Mouse (Mus musculus): ENCODE results near the gene Jakmip3.

The Jakmip3 gene

DNA sequence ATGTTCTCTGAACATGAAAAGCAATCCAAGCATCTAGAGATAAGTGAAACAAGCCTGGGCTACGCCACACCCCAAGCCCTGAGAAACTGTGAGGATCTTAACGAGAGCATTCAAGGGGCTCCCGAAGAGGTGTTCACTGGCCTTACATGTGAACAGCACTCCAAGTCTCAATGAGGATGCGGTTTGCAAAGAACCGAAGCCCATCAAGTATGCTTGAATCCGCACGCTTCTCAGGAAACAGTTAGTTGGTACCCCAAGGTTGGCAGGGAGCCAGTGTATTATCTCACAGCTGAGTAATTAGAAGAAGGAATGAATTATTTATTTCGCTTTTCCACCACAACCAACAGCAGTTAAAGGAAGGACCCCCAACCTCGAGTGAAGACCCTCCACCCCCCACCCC lies 62.7 kb downstream of the Jakmip3 start:
- TF ChIP-seq GATA4 (IDR thresholded peaks at IDR 0.05; ENCODE audit: insufficient replicate concordance, low read length) = no peak

- TF ChIP-seq GATA4 (IDR thresholded peaks at IDR 0.05; ENCODE audit: insufficient replicate concordance, low read length) = no peak
Observed at GRCm38 (mm10) chr7:139009786-139010502, 69.4 kb downstream of the Jakmip3 start.

GRCm38 (mm10) chr7:139011027-139011426 lies 70.5 kb downstream of the Jakmip3 start:
- no peak for TF ChIP-seq GATA4 (IDR thresholded peaks at IDR 0.05; ENCODE audit: insufficient replicate concordance, low read length)

DNA sequence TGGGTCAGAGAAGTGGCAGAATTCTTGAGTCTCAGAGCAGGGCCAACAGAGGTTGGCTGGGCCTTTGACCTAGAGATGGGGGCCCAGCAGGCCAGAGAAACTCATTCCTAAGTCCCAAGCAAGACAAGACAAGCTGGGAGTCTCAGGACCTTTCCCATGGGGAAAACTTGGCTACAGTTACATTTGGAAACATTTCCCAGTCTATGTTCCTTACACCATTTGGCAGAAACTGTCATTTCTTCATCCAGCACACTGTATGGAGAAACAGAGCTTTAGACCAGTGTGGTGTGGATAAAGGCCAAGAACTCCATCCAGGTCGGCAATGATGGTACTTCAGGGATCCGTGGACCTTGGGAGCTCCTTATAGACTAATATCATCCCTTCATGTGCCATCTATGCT lies 71.1 kb downstream of the Jakmip3 start:
- TF ChIP-seq GATA4 (IDR thresholded peaks at IDR 0.05; ENCODE audit: insufficient replicate concordance, low read length) = no peak

DNA sequence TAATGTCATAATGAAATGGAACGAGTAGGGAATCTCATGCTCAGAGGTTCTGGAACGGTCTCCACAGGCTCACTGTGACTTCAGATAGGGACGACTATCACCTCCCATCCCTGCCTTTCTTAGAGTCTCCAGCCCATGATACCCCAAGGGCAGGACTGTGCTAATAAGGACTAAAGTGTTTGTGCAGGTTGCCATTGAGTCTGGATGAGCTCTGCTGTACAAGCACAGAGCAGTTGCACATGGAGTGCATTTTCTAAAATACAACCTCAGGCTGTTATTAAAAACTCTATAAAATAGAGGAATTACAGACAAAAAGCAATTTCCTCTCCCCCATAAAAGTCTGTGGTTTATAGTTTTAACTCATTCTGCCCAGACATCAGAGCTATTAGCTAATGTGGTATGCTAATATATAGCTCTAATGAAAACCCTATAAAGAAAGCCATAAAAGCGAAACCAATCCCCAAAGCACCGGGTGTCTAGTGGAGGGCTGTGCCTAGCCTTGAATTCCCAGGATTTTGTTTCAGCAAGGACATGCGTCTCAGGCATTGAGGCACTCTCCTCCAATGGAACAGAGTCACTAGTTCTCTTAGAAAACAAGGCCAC lies 72.3 kb downstream of the Jakmip3 start:
- no peak for TF ChIP-seq GATA4 (IDR thresholded peaks at IDR 0.05; ENCODE audit: insufficient replicate concordance, low read length)

GRCm38 (mm10) chr7:139015143-139015542 lies 74.6 kb downstream of the Jakmip3 start:
- no peak for TF ChIP-seq GATA4 (IDR thresholded peaks at IDR 0.05; ENCODE audit: insufficient replicate concordance, low read length)

DNA sequence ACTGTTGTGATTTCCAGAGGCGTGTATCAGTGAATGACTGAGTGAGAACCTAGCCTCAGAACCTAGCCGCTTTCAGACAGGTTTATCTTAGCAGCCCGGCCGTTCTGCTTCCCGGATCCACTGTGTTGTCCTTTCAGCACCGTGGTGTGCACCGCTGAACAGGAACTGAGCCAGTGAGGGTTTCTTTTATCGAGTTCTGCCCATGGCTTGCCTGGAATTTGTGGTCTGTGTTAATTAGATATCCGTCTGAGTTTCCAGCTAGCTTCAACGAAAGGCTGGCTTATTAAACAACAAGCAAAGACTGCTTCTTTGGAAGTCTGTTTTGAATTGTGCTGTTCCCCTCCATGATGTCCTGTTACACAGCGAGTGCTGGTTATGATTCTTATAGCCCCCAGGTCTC lies 75.8 kb downstream of the Jakmip3 start:
- no peak for TF ChIP-seq GATA4 (IDR thresholded peaks at IDR 0.05; ENCODE audit: insufficient replicate concordance, low read length)

DNA sequence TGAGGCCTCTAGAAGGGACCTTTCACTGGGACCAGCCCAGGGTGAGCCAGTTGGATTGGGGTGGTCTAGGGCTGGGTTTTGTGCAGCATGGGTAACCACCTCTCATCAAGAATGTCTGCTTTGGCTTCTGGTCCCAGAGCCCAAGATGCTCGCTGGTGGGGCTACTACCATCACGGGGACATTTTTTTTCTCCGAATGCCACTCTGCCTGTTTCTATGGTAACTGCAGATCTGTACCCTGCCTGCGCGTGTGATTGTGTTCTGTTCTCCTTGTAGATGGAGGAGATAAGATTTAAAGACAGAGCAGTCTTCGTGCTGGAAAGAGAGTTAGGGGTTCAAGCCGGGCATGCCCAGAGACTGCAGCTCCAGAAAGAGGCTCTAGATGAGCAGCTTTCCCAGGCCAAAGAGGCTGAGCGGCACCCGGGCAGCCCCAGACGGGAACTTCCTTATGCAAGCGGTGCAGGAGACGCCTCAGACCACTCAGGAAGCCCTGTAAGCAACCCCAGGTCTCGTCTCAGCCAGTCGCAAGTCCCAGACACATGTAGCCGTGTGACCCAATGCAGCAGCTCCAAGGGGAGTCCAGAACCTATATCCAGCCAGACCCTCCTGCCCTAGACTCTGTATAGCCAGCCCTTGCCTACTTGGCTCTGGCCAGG lies 76.8 kb downstream of the Jakmip3 start:
- TF ChIP-seq GATA4 (IDR thresholded peaks at IDR 0.05; ENCODE audit: insufficient replicate concordance, low read length) = no peak

GRCm38 (mm10) chr7:139020884-139021283 lies 80.4 kb downstream of the Jakmip3 start:
- no peak for TF ChIP-seq GATA4 (IDR thresholded peaks at IDR 0.05; ENCODE audit: insufficient replicate concordance, low read length)

GRCm38 (mm10) chr7:139021326-139021725 lies 80.8 kb downstream of the Jakmip3 start:
- TF ChIP-seq GATA4 (IDR thresholded peaks at IDR 0.05; ENCODE audit: insufficient replicate concordance, low read length) = no peak

DNA sequence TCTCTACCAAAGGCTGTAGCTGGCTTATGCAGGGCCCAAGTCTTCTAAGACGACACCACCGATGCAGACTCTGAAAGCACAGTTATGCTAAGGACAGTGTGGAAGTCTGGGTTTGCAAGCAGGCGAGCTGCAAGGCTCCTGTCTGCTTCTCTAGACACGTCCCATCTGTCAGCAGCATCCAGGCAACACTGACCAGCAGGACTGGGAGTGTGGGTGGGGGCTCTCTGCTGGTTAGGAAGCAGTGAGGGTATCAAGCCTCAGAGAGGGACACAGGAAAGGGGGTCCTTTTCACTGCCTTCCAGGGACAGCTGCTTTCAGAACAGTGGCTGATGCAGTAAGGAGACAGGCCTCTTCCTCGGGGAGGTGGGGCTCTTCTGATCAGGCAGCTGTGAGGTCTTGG lies 86.6 kb downstream of the Jakmip3 start:
- no peak for TF ChIP-seq GATA4 (IDR thresholded peaks at IDR 0.05; ENCODE audit: insufficient replicate concordance, low read length)

GRCm38 (mm10) chr7:139031215-139031614 lies 90.7 kb downstream of the Jakmip3 start:
- TF ChIP-seq GATA4 (IDR thresholded peaks at IDR 0.05; ENCODE audit: insufficient replicate concordance, low read length) = no peak

GRCm38 (mm10) chr7:139063406-139063805 lies 122.9 kb downstream of the Jakmip3 start:
- no peak for TF ChIP-seq GATA4 (IDR thresholded peaks at IDR 0.05; ENCODE audit: insufficient replicate concordance, low read length)

DNA sequence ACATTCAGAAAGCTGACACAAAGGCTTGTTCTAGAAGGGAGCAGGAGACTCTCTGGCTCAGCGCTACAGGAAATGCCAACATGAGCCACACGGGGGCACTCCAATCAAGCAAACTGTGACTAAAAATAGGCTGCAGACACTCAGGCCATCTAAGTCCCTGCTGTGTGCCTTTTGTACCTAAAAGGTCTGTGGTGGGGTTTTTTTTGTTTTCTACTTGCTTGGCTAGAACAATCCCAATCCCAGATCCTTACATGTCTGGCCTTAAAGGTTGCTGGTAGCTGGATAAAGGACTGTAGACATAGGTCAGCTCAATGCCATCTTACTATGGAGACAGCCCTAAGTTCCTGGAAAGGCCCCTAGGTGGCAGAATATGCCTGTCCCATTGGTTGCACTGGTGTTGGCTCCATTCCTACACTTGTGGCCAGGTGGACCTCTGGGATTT lies 127.7 kb downstream of the Jakmip3 start:
- no peak for TF ChIP-seq GATA4 (IDR thresholded peaks at IDR 0.05; ENCODE audit: insufficient replicate concordance, low read length)

DNA sequence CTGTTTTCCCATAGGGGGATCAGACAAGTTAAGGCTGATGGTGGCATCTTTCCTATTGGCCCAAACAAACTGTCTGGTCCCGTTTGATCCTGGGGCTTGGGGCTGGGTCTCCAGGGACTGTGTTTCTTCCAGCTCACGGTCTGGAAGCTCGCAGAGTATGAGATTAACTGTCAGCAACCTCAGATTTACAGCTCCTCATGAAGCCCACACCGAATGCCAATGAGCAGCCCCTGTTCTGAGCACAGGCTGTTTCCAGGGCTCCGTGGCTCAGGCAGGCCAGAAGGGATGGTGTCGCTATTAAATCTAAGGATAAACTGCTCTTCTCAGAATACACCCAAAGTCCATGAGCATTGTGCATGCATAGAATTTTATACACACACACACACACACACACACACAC lies 133.7 kb downstream of the Jakmip3 start:
- no peak for TF ChIP-seq GATA4 (IDR thresholded peaks at IDR 0.05; ENCODE audit: insufficient replicate concordance, low read length)
